Mouse (Mus musculus) intestine, postnatal 0 days (tissue): ENCODE data around the gene Gpr34. TPM values are rescaled to one million over a fixed set of nuclear protein-coding genes. Genes with fewer than 3 reads are reported as not detected.

Source experiments
- ATAC-seq: fragments of 200-750 bp; cut with Nextera tagmentation; 2 replicates; pipeline ENCODE4 v1.8.0; 2017; ENCODE audit warnings: mild to moderate bottlenecking, moderate TSS enrichment, moderate library complexity
- H3K27ac ChIP-seq: fragments of 300-500 bp; sonication (generic); 2 replicates; pipeline ENCODE4 v1.5.1; 2014; ENCODE audit warnings: mild to moderate bottlenecking, low read depth, low read length, moderate library complexity
- H3K27me3 ChIP-seq: fragments of 300-500 bp; sonication (generic); replicated peaks from 2 replicates; pipeline ENCODE4 v1.6.1; 2014; ENCODE audit warnings: low read length, mixed read lengths; ENCODE audit not compliant: control insufficient read depth, insufficient read depth
- H3K36me3 ChIP-seq: fragments of 300-500 bp; sonication (generic); 2 replicates; pipeline ENCODE4 v1.6.1; 2014; ENCODE audit warnings: mild to moderate bottlenecking, moderate library complexity; ENCODE audit not compliant: control insufficient read depth, insufficient read depth
- H3K4me1 ChIP-seq: fragments of 300-500 bp; sonication (generic); replicated peaks from 2 replicates; pipeline ENCODE4 v1.6.1; 2014; ENCODE audit warnings: antibody characterized with exemption, low read length, mixed read lengths; ENCODE audit not compliant: control insufficient read depth, insufficient read depth
- H3K4me2 ChIP-seq: fragments of 300-500 bp; sonication (generic); replicated peaks from 2 replicates; pipeline ENCODE4 v1.6.1; 2014; ENCODE audit warnings: low read depth, mild to moderate bottlenecking, moderate library complexity
- H3K4me3 ChIP-seq: fragments of 300-500 bp; sonication (generic); 2 replicates; pipeline ENCODE4 v1.5.1; 2014; ENCODE audit warnings: low read depth, low read length
- H3K9ac ChIP-seq: fragments of 300-500 bp; sonication (generic); 2 replicates; pipeline ENCODE4 v1.6.1; 2014; ENCODE audit warnings: mild to moderate bottlenecking, low read depth, low read length
- H3K9me3 ChIP-seq: fragments of 300-500 bp; sonication (generic); 2 replicates; pipeline ENCODE4 v1.6.1; 2016; ENCODE audit warnings: mixed run types; ENCODE audit not compliant: control insufficient read depth
- CTCF ChIP-seq: sonication (generic); IDR thresholded peaks from 2 replicates; pipeline ENCODE4 v1.5.1; 2016; ENCODE audit warnings: low read depth, mild to moderate bottlenecking, control low read depth, antibody characterized with exemption, moderate library complexity
- WGBS: fragments of 180-500 bp; shearing (Covaris S2); extraction: QIAGEN DNeasy Blood & Tissue Kit; methylation state at CpG from one replicate; pipeline ENCODE4 v1.1.7; 2014; 5-methylcytosine and 5-hydroxymethylcytosine counted together
- polyA plus RNA-seq: library from polyadenylated mRNA; unstranded; fragments of >200 nt; fragmentation: Nextera tagmentation; extraction: Ambion mirVana; gene quantifications from 2 replicates; pipeline ENCODE4 v1.2.1, GENCODE M21; 2015

Gpr34 gene
- polyA plus RNA-seq, 1 experiment from 2014 or later: 1.4 TPM

DNA sequence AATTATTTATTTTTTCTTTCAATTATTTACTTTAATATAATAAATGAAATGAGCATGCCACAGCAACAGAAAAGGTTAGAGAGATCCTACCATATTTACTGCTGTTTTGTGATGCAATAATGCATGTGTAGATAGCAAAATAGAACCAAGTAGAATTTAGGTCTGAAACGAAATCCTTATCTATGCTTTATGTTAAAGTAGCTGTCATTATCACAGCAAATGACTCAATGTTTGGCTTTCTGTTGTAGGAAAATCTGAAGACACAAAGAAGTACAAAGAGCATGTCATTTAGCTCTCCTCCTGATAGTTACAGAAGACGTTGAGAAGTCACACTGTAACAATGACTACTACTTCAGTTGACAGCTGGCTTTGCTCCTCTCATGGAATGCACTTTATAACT is 7.0 kb downstream of the Gpr34 start:
- no peak for ATAC-seq
- Histone ChIP-seq H3K4me3 (no peak overlapping the region), H3K36me3 (no peaks in the 10 kb centered on the region), H3K4me2 (no peak overlapping the region), H3K27me3 (no peaks in the 10 kb centered on the region), H3K4me1 (no peaks in the 10 kb centered on the region), H3K9ac (no peak overlapping the region), H3K9me3 (no peaks in the 10 kb centered on the region), H3K27ac (no peak overlapping the region)
- 38% methylated on average over 2 of the region's 2 CpGs for WGBS
- TF ChIP-seq CTCF: no peak

DNA sequence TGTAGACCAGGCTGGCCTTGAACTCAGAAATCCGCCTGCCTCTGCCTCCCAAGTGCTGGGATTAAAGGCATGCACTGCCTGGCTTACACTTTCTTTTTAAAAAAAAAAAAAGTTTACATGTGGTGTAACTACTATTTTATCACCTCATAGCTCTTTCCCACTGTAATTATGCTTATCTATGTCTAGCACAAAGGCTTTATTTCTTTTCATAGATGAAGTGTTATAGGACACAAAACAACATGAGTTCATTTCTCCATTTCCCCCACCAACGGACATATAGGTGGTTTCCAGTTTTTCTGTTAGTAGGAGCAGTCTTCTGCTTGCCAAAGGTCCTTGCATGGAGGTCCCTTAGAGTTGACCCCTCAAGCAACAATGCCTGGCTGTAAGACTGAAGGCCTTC is 20.0 kb downstream of the Gpr34 start:
- Histone ChIP-seq H3K27me3 (no peaks in the 10 kb centered on the region), H3K36me3 (no peaks in the 10 kb centered on the region), H3K4me1 (no peaks in the 10 kb centered on the region), H3K4me2 (no peak overlapping the region), H3K4me3 (no peak overlapping the region), H3K9me3 (no peaks in the 10 kb centered on the region), H3K27ac (no peak overlapping the region), H3K9ac (no peak overlapping the region)
- no peak for ATAC-seq
- 79% methylated on average over 2 of the region's 2 CpGs for WGBS
- no peak for TF ChIP-seq CTCF

DNA sequence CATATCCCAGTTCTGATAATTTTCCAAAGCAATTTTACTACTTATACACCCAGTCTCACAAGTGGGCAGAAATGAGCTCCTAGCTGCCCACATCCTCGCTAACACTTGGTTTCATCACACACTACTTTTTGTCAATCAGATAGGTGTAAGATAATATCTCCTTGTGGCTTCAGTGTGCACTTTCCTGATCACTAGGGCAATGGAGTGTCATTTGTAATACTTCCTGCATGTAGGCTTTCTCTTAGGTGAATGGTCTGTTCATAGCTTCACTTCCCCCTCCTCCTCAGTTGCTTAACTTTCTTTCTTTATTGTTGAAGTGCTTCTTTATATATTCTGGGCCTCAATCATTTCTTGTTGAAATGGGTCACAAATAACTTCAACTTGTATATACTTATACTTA is 20.4 kb downstream of the Gpr34 start:
- no peak overlapping the region for H3K4me3 ChIP-seq
- no peak for ATAC-seq
- no peak overlapping the region for H3K27ac ChIP-seq
- H3K36me3 ChIP-seq: no peaks in the 10 kb centered on the region
- 75% methylated on average over 1 of the region's 1 CpGs for WGBS
- TF ChIP-seq CTCF: no peak
- H3K27me3 ChIP-seq: no peaks in the 10 kb centered on the region
- no peak overlapping the region for H3K9ac ChIP-seq
- no peaks in the 10 kb centered on the region for H3K4me1 ChIP-seq
- no peak overlapping the region for H3K4me2 ChIP-seq
- no peaks in the 10 kb centered on the region for H3K9me3 ChIP-seq

DNA sequence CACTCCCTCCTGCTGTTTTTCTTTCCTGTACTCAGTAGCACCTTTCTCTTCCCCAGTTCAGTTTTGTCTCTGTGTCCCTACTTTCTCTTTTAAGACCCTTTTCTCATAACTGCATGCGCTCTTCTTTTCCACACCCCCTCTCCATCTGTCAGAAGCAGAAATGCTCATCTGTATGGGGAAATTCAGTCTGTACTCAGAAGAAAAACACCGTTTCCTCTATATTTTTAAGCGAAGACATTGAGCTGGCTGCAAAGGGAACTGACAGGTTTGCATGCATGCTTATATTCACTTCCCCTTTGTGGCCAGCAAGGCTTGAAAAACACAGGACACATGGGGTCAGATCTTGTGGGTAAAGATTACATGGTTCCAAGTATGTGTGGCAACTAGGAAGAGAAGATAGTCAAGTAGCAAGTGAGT is 23.1 kb downstream of the Gpr34 start:
- 79% methylated on average over 3 of the region's 3 CpGs for WGBS
- no peak overlapping the region for H3K27ac ChIP-seq
- no peaks in the 10 kb centered on the region for H3K36me3 ChIP-seq
- no peak for ATAC-seq
- H3K9ac ChIP-seq: no peak overlapping the region
- H3K4me1 ChIP-seq: no peaks in the 10 kb centered on the region
- H3K4me3 ChIP-seq: no peak overlapping the region
- H3K9me3 ChIP-seq: no peaks in the 10 kb centered on the region
- no peak for TF ChIP-seq CTCF
- no peak overlapping the region for H3K4me2 ChIP-seq
- no peaks in the 10 kb centered on the region for H3K27me3 ChIP-seq

DNA sequence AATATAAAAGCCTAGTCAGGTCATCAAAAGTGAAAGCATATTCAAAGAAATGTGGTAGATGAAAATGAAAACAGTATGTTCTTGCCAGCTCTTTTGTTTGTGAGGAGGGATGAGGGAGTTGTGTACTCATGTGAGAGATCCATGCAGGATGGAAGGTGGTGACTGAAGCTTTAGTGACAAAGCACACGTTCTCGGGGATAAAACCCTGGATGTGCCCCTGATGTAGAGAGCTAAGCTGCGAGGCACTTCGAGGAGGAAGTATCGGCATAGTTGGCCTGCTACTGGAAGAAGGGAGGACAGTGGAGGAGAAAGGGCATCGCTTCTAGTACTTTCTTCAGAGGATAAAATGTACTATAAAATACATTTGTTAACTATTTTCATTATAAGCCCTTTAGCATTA is 24.0 kb downstream of the Gpr34 start:
- TF ChIP-seq CTCF: no peak
- ATAC-seq: no peak
- WGBS: 76% methylated on average over 6 of the region's 6 CpGs
- H3K4me2 ChIP-seq: no peak overlapping the region
- no peaks in the 10 kb centered on the region for H3K4me1 ChIP-seq
- no peak overlapping the region for H3K9ac ChIP-seq
- H3K27me3 ChIP-seq: no peaks in the 10 kb centered on the region
- no peak overlapping the region for H3K27ac ChIP-seq
- no peak overlapping the region for H3K4me3 ChIP-seq
- no peaks in the 10 kb centered on the region for H3K36me3 ChIP-seq
- H3K9me3 ChIP-seq: no peaks in the 10 kb centered on the region

DNA sequence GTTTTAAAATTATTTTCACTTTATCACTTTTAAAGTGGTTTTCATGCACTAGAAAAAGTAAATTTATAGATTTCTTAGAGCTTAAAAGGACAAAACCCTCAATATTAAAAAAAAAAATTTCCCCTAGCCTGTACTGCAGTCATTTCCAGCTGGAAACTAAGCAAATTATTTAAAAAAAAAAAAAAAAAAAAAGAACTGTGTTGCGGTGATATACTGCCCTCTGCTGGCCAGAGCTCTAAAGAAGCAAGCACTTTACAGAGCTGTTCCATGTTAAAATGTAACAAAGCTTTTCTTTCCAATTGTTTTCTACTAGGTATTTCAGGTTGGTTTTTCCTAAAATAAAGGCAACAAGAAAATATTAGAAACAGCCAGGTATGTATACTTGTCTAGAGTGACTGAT is 24.8 kb downstream of the Gpr34 start:
- no peaks in the 10 kb centered on the region for H3K27me3 ChIP-seq
- H3K36me3 ChIP-seq: no peaks in the 10 kb centered on the region
- no peak overlapping the region for H3K9ac ChIP-seq
- WGBS: 6% methylated on average over 1 of the region's 1 CpGs
- no peaks in the 10 kb centered on the region for H3K9me3 ChIP-seq
- ATAC-seq: no peak
- H3K4me3 ChIP-seq: no peak overlapping the region
- no peak overlapping the region for H3K4me2 ChIP-seq
- peak; percentile 71 for TF ChIP-seq CTCF
- H3K27ac ChIP-seq: no peak overlapping the region
- no peaks in the 10 kb centered on the region for H3K4me1 ChIP-seq

DNA sequence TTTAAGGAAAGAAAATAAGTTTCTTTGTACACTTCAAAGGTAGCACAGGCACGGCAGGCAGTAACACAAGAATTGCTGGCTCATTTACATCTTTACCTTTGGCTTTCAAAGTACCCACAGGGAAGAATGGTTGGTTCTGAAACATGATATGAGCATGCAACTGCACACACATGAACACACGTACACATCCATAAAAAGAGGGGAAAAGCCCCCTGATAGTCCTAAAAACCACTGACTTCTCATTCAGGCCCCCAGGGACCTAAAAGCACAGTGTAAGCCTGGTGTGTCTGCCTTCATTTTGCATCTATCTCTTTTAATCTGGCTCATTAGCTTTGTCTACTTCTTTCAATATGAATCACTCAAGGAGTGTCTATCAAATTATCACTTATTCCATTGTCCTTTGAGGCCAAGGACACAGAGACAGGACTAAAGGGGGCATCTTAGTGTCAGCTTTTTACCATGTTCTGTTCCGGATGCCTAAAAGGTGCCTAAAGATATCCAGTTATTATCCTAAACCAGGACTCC is 26.8 kb downstream of the Gpr34 start:
- Histone ChIP-seq H3K27ac (no peak overlapping the region), H3K4me2 (no peak overlapping the region), H3K27me3 (no peaks in the 10 kb centered on the region), H3K36me3 (no peaks in the 10 kb centered on the region), H3K4me3 (no peak overlapping the region), H3K4me1 (no peaks in the 10 kb centered on the region), H3K9me3 (no peaks in the 10 kb centered on the region), H3K9ac (no peak overlapping the region)
- WGBS: 79% methylated on average over 3 of the region's 3 CpGs
- ATAC-seq: no peak
- TF ChIP-seq CTCF: no peak
